7 mouse cellular contexts compared by ENCODE assay signal in the genomic region with DNA sequence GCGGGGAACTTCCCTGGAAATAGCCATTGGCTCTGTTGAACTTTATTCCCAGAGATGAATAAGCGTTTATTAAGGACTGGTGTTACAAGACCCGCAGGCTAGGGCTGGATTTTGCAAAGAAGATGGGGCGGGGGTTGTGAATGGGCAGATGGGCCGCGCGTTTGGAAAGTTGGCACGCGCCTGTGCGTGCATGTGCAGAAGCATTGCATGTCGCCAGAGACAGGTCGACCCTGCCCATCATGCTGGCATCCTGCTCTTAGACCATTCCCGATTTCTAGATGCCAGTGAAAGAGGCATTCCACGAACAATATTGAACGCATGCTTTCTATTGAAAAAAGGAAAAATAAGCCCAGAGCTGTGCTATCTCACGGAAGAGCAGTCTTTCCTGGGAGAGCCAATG.
DNase-seq lines count a peak whose midpoint lies in the region; ATAC-seq and TF ChIP-seq lines count a peak whose summit lies in the region.

No protein-coding gene starts in this region.

- no peak for TF ChIP-seq EP300 in stomach, postnatal 0 days (optimal IDR thresholded peaks at IDR 0.05)

- H3K36me3 ChIP-seq in stomach, embryonic 14.5 days (ENCODE audit: control insufficient read depth, insufficient read depth, low read length) = no peaks in the 10 kb centered on the region
- no peaks in the 10 kb centered on the region for H3K36me3 ChIP-seq in stomach, postnatal 0 days (ENCODE audit: control insufficient read depth, insufficient read depth, low read length)
- no peaks in the 10 kb centered on the region for H3K36me3 ChIP-seq in forebrain, embryonic 12.5 days (replicated peaks)

- WGBS in stomach, embryonic 14.5 days = 30% methylated on average over 16 of the region's 16 CpGs
- 30% methylated on average over 16 of the region's 16 CpGs for WGBS in stomach, postnatal 0 days
- WGBS in forebrain, embryonic 12.5 days = 29% methylated on average over 16 of the region's 16 CpGs

- H3K4me3 ChIP-seq in stomach, embryonic 14.5 days (ENCODE audit: low read depth, low read length) = no peak overlapping the region
- H3K4me3 ChIP-seq in stomach, postnatal 0 days (ENCODE audit: low read depth, low read length) = no peak overlapping the region
- peak overlapping the region; percentile 47 for H3K4me3 ChIP-seq in forebrain, embryonic 12.5 days (replicated peaks)

- H3K9ac ChIP-seq in stomach, embryonic 14.5 days (replicated peaks; ENCODE audit: low read depth, low read length) = no peak overlapping the region
- no peak overlapping the region for H3K9ac ChIP-seq in stomach, postnatal 0 days (ENCODE audit: low read length)
- H3K9ac ChIP-seq in forebrain, embryonic 12.5 days = peak overlapping the region; percentile 61; the same call in 1 of the 2 replicates

- DNase-seq in stomach, postnatal 0 days (ENCODE audit: low spot score) = no peak
- DNase-seq in left cerebral cortex, postnatal 10 days (ENCODE audit: extremely low spot score in 1 of 2, low spot score in 2 of 2) = peak; percentile 25 to 53
- DNase-seq in right cerebral cortex, postnatal 14 days = peak; percentile 35
- DNase-seq in thymus, postnatal 36 days = no peak
- no peak for DNase-seq in spleen, postnatal 10 days (ENCODE audit: low spot score in 2 of 2)

- H3K27me3 ChIP-seq in stomach, embryonic 14.5 days (ENCODE audit: control insufficient read depth, insufficient read depth, low read length) = 0 out of 2 replicates have a peak, but pooled peaks cover 19% of the 10 kb centered on the region
- no peaks in the 10 kb centered on the region; the same call in 1 of the 2 replicates for H3K27me3 ChIP-seq in stomach, postnatal 0 days (ENCODE audit: control insufficient read depth, insufficient read depth, low read length)
- H3K27me3 ChIP-seq in forebrain, embryonic 12.5 days = peaks cover 47% of the 10 kb centered on the region

- peak overlapping the region; percentile 37; the same call in 1 of the 2 replicates for H3K4me2 ChIP-seq in stomach, embryonic 14.5 days (replicated peaks; ENCODE audit: low read depth, low read length)
- no peak overlapping the region for H3K4me2 ChIP-seq in stomach, postnatal 0 days (replicated peaks; ENCODE audit: low read depth)
- peak overlapping the region; percentile 77 for H3K4me2 ChIP-seq in forebrain, embryonic 12.5 days

- no peaks in the 10 kb centered on the region for H3K4me1 ChIP-seq in stomach, embryonic 14.5 days (ENCODE audit: control insufficient read depth, insufficient read depth, low read length)
- H3K4me1 ChIP-seq in stomach, postnatal 0 days (replicated peaks; ENCODE audit: control insufficient read depth, insufficient read depth) = no peaks in the 10 kb centered on the region
- peaks cover 12% of the 10 kb centered on the region for H3K4me1 ChIP-seq in forebrain, embryonic 12.5 days

- intact Hi-C loops in left cerebral cortex, postnatal 10 days (cut with DNase I) = no loop called here

- no peak overlapping the region for H3K27ac ChIP-seq in stomach, embryonic 14.5 days (ENCODE audit: low read length)
- no peak overlapping the region for H3K27ac ChIP-seq in stomach, postnatal 0 days (replicated peaks)
- H3K27ac ChIP-seq in forebrain, embryonic 12.5 days = 0 out of 2 replicates have a peak overlapping the region, but pooled peaks have one; percentile 59

- no peak for TF ChIP-seq CTCF in stomach, postnatal 0 days (IDR thresholded peaks at IDR 0.05; ENCODE audit: low read depth)

- no peaks in the 10 kb centered on the region for H3K9me3 ChIP-seq in stomach, embryonic 14.5 days (ENCODE audit: control insufficient read depth, low read depth, low read length)
- no peaks in the 10 kb centered on the region for H3K9me3 ChIP-seq in stomach, postnatal 0 days (ENCODE audit: control insufficient read depth, low read length)
- H3K9me3 ChIP-seq in forebrain, embryonic 12.5 days = no peaks in the 10 kb centered on the region

- ATAC-seq in stomach, embryonic 14.5 days (ENCODE audit: insufficient number of reproducible peaks, insufficient read depth, low FRiP score, low read depth) = no peak
- no peak for ATAC-seq in stomach, postnatal 0 days (ENCODE audit: low FRiP score, low TSS enrichment)
- peak; percentile 37 for ATAC-seq in forebrain, embryonic 12.5 days (ENCODE audit: low FRiP score)

Comparison
In these comparisons a context has a peak if more than half of its experiments do, and no peak if none do; other contexts are left out.
1. DNase-seq: peak in left cerebral cortex, postnatal 10 days (2 of 2) and right cerebral cortex, postnatal 14 days (single experiment); none in stomach, postnatal 0 days (single experiment), thymus, postnatal 36 days (0 of 2) and spleen, postnatal 10 days (0 of 2).